Mouse (Mus musculus): ENCODE measurements around the gene Grin1. TPM values are rescaled to one million over a fixed set of nuclear protein-coding genes. Genes with fewer than 3 reads are reported as not detected.
A peak's percentile ranks its signal among the peaks of the same experiment; 100 is the strongest.

The Grin1 gene
- total RNA-seq (2021) = 100 to 1,000 TPM; 405 to 487 TPM

- DNase-seq (ENCODE audit: extremely low spot score in 1 of 2, low spot score in 1 of 2) = peak; percentile 76 to 81
Observed at GRCm38 (mm10) chr2:25318971-25319773, at the start of gene Grin1. Gene Grin1, minus strand, starts transcription at chr2:25319187.

GRCm38 (mm10) chr2:25365091-25365761, 46.2 kb upstream of the Grin1 start, which contains the start of gene Uap1l1:
Gene Uap1l1, minus strand, starts transcription at chr2:25365682.
- peak in 1 of 2 experiments; percentile 39 for DNase-seq (ENCODE audit: extremely low spot score in 1 of 2, low spot score in 1 of 2)

GRCm38 (mm10) chr2:25364761-25365090, 45.7 kb upstream of the Grin1 start:
- no peak for DNase-seq (ENCODE audit: extremely low spot score in 1 of 2, low spot score in 1 of 2)

GRCm38 (mm10) chr2:25364313-25364712, 45.3 kb upstream of the Grin1 start:
- no peak for DNase-seq (ENCODE audit: extremely low spot score in 1 of 2, low spot score in 1 of 2)

- no peak for DNase-seq (ENCODE audit: extremely low spot score in 1 of 2, low spot score in 1 of 2)
Observed at GRCm38 (mm10) chr2:25363478-25364178, 44.6 kb upstream of the Grin1 start.

GRCm38 (mm10) chr2:25359848-25360247, 40.9 kb upstream of the Grin1 start:
- no peak for DNase-seq (ENCODE audit: extremely low spot score in 1 of 2, low spot score in 1 of 2)

DNA sequence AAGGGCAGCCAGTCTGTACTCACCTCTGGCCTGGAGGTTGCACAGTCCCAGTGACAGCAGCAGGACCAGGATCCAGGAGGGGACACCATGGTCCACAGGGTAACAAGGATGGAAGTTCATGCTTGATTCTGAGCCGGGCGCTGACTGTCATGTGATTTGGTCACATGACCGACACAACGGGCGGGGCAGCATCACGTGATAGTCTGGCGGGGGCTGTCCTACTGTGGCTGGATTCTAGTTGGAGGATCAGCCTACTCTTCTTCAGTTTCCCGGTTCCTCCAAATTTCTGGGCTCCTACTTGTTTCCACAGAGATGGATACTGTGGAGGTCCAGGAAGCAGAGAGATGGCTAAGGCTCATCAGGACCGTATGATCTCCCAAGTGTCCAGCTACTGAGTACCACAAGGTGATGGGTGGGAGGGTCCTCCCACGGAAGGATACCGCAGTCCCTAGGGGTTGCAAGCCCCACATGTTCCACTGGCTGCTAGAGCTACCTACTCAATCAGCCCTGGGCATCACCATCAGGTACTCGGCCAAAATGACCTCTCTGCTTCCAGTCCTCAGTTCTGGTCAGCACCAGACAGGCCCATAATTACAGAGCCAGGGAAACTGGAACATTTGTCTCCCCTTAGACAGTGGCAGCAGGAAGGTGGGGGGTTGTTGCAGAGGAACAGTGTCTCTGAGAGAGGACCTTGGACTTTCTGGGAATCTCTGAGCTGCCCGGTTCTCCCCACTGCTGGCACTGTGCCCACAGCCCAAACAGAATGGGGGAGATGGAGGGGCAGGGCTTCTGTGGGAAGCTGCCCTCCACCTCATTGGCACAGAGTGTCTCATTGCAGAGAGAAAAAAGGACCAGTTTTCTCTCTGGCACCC, 37.5 kb upstream of the Grin1 start, which contains the start of gene Dpp7:
TSS of gene Dpp7 (minus strand) at position 152 of the 872 bp plus-strand sequence.
- DNase-seq (ENCODE audit: extremely low spot score in 1 of 2, low spot score in 1 of 2) = peak; percentile 62 to 68

- DNase-seq (ENCODE audit: extremely low spot score in 1 of 2, low spot score in 1 of 2) = no peak
Observed at GRCm38 (mm10) chr2:25355419-25356066, 36.6 kb upstream of the Grin1 start.

- DNase-seq (ENCODE audit: extremely low spot score in 1 of 2, low spot score in 1 of 2) = no peak
Observed at GRCm38 (mm10) chr2:25354211-25354610, 35.2 kb upstream of the Grin1 start.

GRCm38 (mm10) chr2:25350701-25351100, 31.7 kb upstream of the Grin1 start:
- no peak for DNase-seq (ENCODE audit: extremely low spot score in 1 of 2, low spot score in 1 of 2)

GRCm38 (mm10) chr2:25349499-25349898, 30.5 kb upstream of the Grin1 start:
- DNase-seq (ENCODE audit: extremely low spot score in 1 of 2, low spot score in 1 of 2) = no peak

DNA sequence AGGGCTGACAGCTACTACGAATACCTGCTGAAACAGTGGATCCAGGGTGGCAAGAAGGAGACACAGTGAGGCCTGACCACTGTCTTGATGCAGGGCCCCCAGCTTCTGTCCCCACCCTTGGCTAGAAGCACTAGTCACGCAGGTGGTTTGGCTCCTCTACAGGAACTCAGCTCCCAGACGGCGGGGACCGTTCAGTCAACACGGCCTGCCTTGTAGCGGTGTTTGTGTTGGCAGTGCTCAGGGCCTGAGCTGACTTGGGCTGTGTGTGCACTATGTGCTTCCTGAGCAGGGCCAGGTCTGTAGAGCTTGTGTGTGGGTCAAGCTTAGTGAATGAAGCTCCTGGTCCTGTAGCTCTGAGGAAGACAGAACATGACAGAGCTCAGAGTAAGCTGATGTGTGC, 29.2 kb upstream of the Grin1 start:
- DNase-seq (ENCODE audit: extremely low spot score in 1 of 2, low spot score in 1 of 2) = no peak

DNA sequence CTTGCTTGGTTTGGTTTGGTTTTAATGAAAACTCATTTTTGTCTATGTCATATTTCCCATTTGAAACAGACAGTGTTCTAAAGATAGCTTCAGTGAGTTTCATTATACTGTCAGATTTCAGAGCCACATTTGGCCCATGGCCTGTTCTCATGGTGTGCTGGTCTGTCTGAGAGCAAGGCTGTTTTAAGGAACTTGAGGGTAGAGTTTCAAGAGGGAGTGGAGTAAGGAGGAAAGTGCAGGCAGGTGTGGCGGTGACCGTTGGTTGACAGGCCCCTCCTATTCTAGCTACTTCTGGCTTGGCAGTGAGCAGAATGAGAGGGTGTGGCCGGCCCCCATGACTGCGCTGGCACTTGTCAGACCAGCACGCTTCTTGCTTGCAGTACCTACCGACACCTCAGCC, 19.3 kb upstream of the Grin1 start:
- no peak for DNase-seq (ENCODE audit: extremely low spot score in 1 of 2, low spot score in 1 of 2)

GRCm38 (mm10) chr2:25333569-25333968, 14.6 kb upstream of the Grin1 start:
- DNase-seq (ENCODE audit: extremely low spot score in 1 of 2, low spot score in 1 of 2) = no peak

GRCm38 (mm10) chr2:25332286-25333160, 13.5 kb upstream of the Grin1 start, which contains the start of gene Man1b1:
Gene Man1b1, plus strand, starts transcription at chr2:25332338.
- DNase-seq (ENCODE audit: extremely low spot score in 1 of 2, low spot score in 1 of 2) = peak; percentile 98 to 99

DNA sequence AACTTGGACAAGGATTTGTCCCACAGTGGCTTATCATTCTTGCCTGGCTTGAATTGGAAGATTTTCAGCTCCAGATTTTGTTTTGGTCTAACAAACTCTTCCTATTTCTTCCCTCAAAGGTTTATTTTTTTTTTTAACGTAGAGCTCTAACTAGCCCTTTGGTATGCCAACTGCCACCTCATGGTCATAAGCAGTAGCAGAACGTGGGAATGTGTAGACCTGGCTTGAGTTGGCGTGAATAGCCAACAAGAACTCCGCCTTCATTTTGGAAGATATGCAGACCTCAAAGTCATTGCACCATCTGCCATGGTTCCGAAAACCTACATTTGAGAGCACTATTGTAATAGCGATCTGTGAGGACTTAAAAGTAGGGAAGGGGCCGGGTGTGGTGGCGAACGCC, 12.5 kb upstream of the Grin1 start:
- DNase-seq (ENCODE audit: extremely low spot score in 1 of 2, low spot score in 1 of 2) = no peak

DNA sequence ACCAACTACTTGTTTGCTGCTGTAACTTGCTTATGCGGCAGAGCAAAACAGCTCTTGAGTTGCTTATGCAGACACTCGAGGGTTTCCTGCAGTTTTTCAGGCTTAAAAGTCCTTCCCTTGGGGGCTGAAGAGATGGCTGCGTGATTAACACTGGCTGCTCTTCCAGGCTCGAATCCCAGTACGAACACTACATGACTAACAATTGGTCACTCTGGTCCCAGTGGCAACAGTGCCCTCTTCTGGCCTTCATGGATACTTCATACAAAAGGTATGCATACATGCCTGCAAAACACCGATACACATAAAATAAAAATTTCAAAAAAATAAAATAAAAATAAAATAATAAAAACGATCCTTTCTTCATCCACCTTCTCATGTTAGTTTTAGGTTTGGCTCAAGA, 9.5 kb upstream of the Grin1 start:
- DNase-seq (ENCODE audit: extremely low spot score in 1 of 2, low spot score in 1 of 2) = no peak

DNA sequence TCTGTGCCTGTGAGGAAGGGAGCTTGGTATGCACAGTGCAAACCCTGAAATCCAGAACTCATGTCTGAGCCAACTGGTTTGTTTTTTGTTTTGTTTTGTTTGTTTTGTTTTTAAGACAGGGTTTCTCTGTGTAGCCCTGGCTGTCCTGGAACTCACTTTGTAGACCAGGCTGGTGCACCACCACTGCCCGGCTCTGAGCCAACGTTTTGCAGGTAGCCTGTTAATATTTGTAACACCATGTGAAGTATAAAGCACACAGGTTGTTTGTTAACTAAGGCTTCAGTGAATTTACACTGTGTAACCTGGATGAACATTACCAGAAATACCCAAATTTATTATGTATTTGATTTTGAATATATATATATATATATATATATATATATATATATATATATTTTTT, 7.0 kb upstream of the Grin1 start:
- no peak for DNase-seq (ENCODE audit: extremely low spot score in 1 of 2, low spot score in 1 of 2)

- DNase-seq (ENCODE audit: extremely low spot score in 1 of 2, low spot score in 1 of 2) = no peak
Observed at GRCm38 (mm10) chr2:25320084-25320483, 1.1 kb upstream of the Grin1 start.
